ENCODE assay signal across 8 mouse cellular contexts in genomic region chr11:88999723-89000526, GRCm38 (mm10). TPM values are rescaled to one million over a fixed set of nuclear protein-coding genes. Genes with fewer than 3 reads are reported as not detected.
DNase-seq lines count a peak whose midpoint lies in the region; ATAC-seq and TF ChIP-seq lines count a peak whose summit lies in the region.

No protein-coding gene starts in this region.

- H3K9me3 ChIP-seq in hindbrain, embryonic 10.5 days, result no peaks in the 10 kb centered on the region
- H3K9me3 ChIP-seq in stomach, embryonic 15.5 days, result no peaks in the 10 kb centered on the region

- H3K4me2 ChIP-seq in stomach, embryonic 15.5 days, result peak overlapping the region; percentile 81

- ATAC-seq in stomach, embryonic 15.5 days (ENCODE audit: insufficient read depth, low FRiP score, low read depth), result peak; percentile 21

- DNase-seq in left cerebral cortex, adult 2 months (ENCODE audit: extremely low spot score in 1 of 2, low spot score in 2 of 2), result no peak
- no peak for DNase-seq in left cerebral cortex, adult 18-20 months (ENCODE audit: low spot score in 2 of 2)
- DNase-seq in R1 (ENCODE audit: low read depth, low spot score) (peak; percentile 44), liver (peak; percentile 33)
- no peak for DNase-seq in hindbrain, embryonic 10.5 days (ENCODE audit: low spot score)
- DNase-seq in left cerebral cortex, postnatal 14 days (ENCODE audit: low spot score in 2 of 2), result no peak
- DNase-seq in lung, postnatal 14 days, result no peak

- peak overlapping the region; percentile 47 for H3K9ac ChIP-seq in stomach, embryonic 15.5 days

- TF ChIP-seq CTCF in left cerebral cortex, adult 2 months (IDR thresholded peaks at IDR 0.05), result no peak

- H3K4me1 ChIP-seq in hindbrain, embryonic 10.5 days (replicated peaks), result peaks cover 27% of the 10 kb centered on the region
- peaks cover 14% of the 10 kb centered on the region for H3K4me1 ChIP-seq in stomach, embryonic 15.5 days

- peak overlapping the region; percentile 49 for H3K4me3 ChIP-seq in left cerebral cortex, adult 2 months
- H3K4me3 ChIP-seq in hindbrain, embryonic 10.5 days, result peak overlapping the region; percentile 55
- H3K4me3 ChIP-seq in stomach, embryonic 15.5 days (replicated peaks), result peak overlapping the region; percentile 58

- peaks cover 32% of the 10 kb centered on the region for H3K27me3 ChIP-seq in hindbrain, embryonic 10.5 days (ENCODE audit: insufficient read depth, poor library complexity, severe bottlenecking)
- H3K27me3 ChIP-seq in stomach, embryonic 15.5 days (replicated peaks), result no peaks in the 10 kb centered on the region

- intact Hi-C loops in left cerebral cortex, adult 2 months (cut with DNase I), result no loop called here
- intact Hi-C loops in left cerebral cortex, postnatal 14 days (cut with DNase I), result loop anchor here (5.0 kb wide), 1 partner anchor 37 kb away; no protein-coding TSS in a partner anchor

- 23% methylated on average over 33 of the region's 33 CpGs for WGBS in hindbrain, embryonic 10.5 days
- 17% methylated on average over 33 of the region's 33 CpGs for WGBS in stomach, embryonic 15.5 days

- no peaks in the 10 kb centered on the region for H3K36me3 ChIP-seq in hindbrain, embryonic 10.5 days
- H3K36me3 ChIP-seq in stomach, embryonic 15.5 days, result no peaks in the 10 kb centered on the region

- H3K27ac ChIP-seq in left cerebral cortex, adult 2 months, result peak overlapping the region; percentile 49
- H3K27ac ChIP-seq in hindbrain, embryonic 10.5 days, result peak overlapping the region; percentile 69
- H3K27ac ChIP-seq in stomach, embryonic 15.5 days, result peak overlapping the region; percentile 64

RNA-seq across cellular contexts. Expression of gene Trim25, which starts 0.7 kb away (rescaled TPM):
- 1 to 10 TPM; 3.7 to 3.9 TPM for total RNA-seq in left cerebral cortex, adult 2 months (2021)
- 1 to 10 TPM; 3.1 to 4.5 TPM for total RNA-seq in left cerebral cortex, adult 18-20 months (2021)
- 3.0 and 3.5 TPM in 2 replicates for polyA plus RNA-seq in hindbrain, embryonic 10.5 days (2016; fragmentation: Nextera tagmentation; extraction: Ambion mirVana)
- 28.4 and 29.6 TPM in 2 replicates for polyA plus RNA-seq in stomach, embryonic 15.5 days (2015; fragmentation: Nextera tagmentation; extraction: Ambion mirVana)
- 1 to 10 TPM; 3.2 to 4.8 TPM for total RNA-seq in left cerebral cortex, postnatal 14 days (2021)

RNA-seq across cellular contexts. Expression of gene Coil, which starts 29.9 kb away (rescaled TPM):
- total RNA-seq in left cerebral cortex, adult 2 months (2021), result 10 to 100 TPM; 19.4 to 19.5 TPM
- 10 to 100 TPM; 20.6 to 22.1 TPM for total RNA-seq in left cerebral cortex, adult 18-20 months (2021)
- polyA plus RNA-seq in hindbrain, embryonic 10.5 days (2016; fragmentation: Nextera tagmentation; extraction: Ambion mirVana), result 25.7 and 25.9 TPM in 2 replicates
- 14.4 and 15.7 TPM in 2 replicates for polyA plus RNA-seq in stomach, embryonic 15.5 days (2015; fragmentation: Nextera tagmentation; extraction: Ambion mirVana)
- 10 to 100 TPM; 20.4 to 20.9 TPM for total RNA-seq in left cerebral cortex, postnatal 14 days (2021)

RNA-seq across cellular contexts. Expression of gene Elobl, which starts 33.2 kb away (rescaled TPM):
- not detected for total RNA-seq in left cerebral cortex, adult 2 months (2021)
- total RNA-seq in left cerebral cortex, adult 18-20 months (2021), result not detected
- polyA plus RNA-seq in hindbrain, embryonic 10.5 days (2016; fragmentation: Nextera tagmentation; extraction: Ambion mirVana), result not detected in 2 replicates
- not detected in 2 replicates for polyA plus RNA-seq in stomach, embryonic 15.5 days (2015; fragmentation: Nextera tagmentation; extraction: Ambion mirVana)
- total RNA-seq in left cerebral cortex, postnatal 14 days (2021), result not detected

RNA-seq across cellular contexts. Expression of gene Scpep1, which starts 44.7 kb away (rescaled TPM):
- total RNA-seq in left cerebral cortex, adult 2 months (2021), result 10 to 100 TPM; 16.2 to 17.5 TPM
- 10 to 100 TPM; 19.2 to 20.4 TPM for total RNA-seq in left cerebral cortex, adult 18-20 months (2021)
- polyA plus RNA-seq in hindbrain, embryonic 10.5 days (2016; fragmentation: Nextera tagmentation; extraction: Ambion mirVana), result 57.4 and 75.7 TPM in 2 replicates
- 74.5 and 85.0 TPM in 2 replicates for polyA plus RNA-seq in stomach, embryonic 15.5 days (2015; fragmentation: Nextera tagmentation; extraction: Ambion mirVana)
- total RNA-seq in left cerebral cortex, postnatal 14 days (2021), result 10 to 100 TPM; 19.8 to 19.9 TPM

Comparison
In these comparisons a context has a peak if more than half of its experiments do, and no peak if none do; other contexts are left out.
1. DNase-seq: peak in R1 (single experiment) and liver (single experiment); none in left cerebral cortex, adult 2 months (0 of 2), left cerebral cortex, adult 18-20 months (0 of 2), hindbrain, embryonic 10.5 days (single experiment), left cerebral cortex, postnatal 14 days (0 of 2) and lung, postnatal 14 days (single experiment).
2. Peak in every context shown above with its lines, with median percentiles within 50 percentile points of each other: H3K27ac ChIP-seq and H3K4me3 ChIP-seq.